Mouse (Mus musculus) kidney, postnatal 36 days (tissue): Measurements from ENCODE around the gene Gm44805.

Source experiments
- DNase-seq, 2 experiments: peaks; one replicate each; pipeline ENCODE4 v3.0.0; 2021 to 2022; ENCODE audit warnings: mixed read lengths in 2 of 2

Gene Gm44805

DNA sequence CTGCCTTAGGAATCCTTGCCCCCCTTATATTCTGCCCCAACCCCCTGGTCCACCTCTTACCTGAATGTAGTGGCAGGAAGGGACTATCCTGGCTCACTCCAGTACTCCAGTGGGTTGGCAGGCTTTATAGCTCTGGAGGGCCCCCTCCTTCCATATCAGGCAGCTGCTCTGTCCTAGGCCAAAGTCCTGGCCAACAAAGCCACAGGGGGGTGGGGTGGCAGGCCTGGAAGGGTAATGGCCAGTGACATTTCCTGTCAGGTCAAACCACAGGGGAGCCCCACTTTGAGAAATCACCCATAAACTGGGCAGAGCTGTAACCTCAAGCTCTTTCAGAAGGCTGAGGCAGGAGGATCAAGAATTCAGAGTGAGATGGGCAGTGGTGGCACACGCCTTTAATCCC lies 4.6 kb downstream of the Gm44805 start:
- DNase-seq, result peak in 1 of 2 experiments; percentile 30

DNA sequence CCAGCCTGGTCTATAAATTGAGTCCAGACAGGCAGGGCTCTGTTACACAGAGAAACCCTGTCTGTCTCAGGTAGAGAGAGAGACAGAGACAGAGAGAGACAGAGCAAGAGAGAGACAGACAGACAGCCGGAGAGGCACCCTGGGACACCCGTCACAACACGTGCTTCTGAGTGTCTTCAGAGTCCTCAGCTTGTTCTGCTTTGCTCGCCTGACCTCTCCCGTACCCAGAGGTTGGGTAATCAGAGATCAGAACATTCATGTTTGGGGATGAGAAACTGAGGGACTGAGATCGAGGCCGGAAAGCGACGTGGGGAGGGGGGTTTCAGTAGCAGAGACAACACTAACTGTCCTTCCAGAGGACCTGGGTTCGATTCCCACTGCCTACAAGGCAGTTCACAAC lies 5.4 kb downstream of the Gm44805 start:
- DNase-seq, result no peak

DNA sequence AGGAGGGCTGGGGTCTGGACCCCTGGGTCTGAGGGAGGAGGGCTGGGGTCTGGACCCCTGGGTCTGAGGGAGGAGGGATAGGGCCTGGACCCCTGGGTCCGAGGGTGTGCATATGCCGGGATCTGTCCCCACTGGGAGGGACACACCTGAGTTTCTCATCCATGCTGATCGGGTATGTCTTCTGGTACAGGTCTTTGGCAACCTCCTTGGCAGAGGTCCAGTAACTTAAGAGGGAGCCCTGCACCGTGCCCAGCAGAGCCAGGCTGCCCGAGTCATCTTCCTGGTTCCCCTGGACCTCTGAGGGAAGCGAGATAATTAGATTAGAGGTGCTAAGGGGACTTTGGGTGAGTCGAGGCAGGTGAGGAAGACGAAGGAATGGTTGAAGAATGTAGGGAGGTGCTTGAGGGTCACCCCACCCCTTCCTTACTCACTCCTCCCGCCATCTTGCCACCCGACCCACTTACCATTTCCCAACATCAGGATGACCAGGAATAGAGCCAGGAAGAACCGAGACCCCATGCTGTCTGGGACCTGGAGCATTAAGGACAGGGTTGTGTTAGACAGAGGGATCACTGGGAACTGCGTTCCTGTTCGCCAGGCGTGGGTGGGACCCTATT lies 8.0 kb downstream of the Gm44805 start:
- no peak for DNase-seq

DNA sequence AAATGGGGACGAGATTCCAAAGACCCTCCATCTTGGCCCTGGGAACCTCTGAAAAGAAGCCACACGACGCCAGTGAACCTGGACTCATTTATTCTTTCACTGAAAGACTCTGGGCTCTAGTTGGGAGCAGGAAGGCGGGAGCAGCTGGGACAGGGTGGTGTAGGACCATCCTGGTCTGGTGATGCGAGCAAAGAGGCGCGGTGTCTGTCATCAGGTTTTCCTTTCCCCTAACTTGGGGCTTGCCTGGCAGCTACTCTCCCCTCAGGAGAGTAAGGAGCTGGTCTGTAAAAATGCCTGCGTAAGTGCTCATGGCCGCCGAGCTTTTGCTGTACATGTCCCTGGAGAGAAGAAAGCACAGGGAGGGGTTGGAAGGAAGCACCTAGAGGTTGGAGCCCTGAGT lies 9.7 kb downstream of the Gm44805 start:
- no peak for DNase-seq

DNA sequence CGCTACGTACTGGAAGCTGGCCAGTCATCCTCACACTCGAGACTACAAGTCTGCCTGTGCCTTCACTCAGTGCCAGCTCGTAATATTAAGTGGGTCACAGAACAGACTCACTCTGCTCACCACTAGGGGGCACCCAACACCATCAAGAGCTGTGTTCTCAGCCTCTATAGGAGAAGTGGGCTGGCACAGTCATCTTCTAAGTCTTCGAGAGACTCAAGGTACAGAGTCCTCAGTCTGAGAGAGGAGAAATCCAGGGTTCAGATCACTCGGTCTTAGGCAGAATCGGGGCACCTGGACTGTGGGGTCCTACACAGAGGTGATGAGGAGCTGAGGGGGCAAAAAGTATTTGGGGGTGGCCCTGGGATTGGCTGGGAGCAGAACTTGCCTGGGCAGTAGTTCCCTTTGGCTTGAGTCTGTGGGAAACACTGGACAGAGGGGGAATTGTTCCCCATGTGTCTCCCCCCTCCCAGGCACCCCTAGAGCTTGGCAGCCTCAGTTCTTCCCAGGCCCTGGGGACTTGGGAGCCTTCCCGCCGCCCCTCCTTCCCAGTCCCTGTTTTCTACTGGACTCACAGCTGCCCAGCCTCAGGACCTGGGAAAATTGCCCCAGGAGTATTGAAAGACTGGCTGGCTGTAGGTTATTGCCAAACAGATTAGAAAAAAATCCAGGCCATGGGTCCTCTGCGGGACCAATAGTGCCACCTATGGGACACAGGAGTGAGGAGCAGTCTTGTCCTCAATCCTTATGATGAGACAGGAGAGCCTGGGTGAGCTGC lies 12.1 kb downstream of the Gm44805 start:
- peak; percentile 96 to 98 for DNase-seq

DNA sequence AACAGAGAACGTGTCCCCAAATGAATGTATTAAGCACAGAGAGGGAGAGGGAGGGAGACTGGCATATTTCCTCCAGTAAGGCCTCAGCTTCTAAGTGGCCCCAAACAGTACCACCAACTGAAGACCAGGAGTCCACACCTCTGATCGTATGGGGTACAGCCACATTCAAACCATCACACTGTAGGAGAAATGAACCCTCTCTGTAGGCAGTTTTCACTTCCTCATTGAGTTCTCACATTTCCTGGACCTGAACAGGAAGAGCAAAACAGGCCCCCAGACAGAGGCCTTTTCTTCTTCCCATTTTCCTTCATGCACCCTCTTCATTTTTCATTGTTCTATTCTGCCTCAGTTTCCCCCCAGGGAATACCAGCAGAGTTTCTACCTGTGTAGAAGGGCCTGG lies 13.8 kb downstream of the Gm44805 start:
- DNase-seq, result no peak

DNA sequence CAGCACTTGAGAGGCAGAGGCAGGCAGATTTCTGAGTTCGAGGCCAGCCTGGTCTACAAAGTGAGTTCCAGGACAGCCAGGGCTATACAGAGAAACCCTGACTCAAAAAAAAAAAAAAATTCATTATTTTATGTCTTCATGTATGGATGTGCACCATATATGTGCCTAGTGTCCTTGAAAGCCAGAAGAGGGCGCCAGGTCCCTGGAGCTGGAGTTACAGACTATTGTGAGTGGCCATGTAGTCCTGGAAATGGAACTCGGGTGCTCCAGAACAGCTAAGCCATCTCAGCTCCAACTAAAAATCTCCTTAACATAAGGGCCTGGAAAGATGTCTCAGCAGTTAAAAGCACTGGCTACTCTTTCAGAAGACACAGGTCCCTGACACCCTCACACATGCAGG lies 14.5 kb downstream of the Gm44805 start:
- peak in 1 of 2 experiments; percentile 45 for DNase-seq

DNA sequence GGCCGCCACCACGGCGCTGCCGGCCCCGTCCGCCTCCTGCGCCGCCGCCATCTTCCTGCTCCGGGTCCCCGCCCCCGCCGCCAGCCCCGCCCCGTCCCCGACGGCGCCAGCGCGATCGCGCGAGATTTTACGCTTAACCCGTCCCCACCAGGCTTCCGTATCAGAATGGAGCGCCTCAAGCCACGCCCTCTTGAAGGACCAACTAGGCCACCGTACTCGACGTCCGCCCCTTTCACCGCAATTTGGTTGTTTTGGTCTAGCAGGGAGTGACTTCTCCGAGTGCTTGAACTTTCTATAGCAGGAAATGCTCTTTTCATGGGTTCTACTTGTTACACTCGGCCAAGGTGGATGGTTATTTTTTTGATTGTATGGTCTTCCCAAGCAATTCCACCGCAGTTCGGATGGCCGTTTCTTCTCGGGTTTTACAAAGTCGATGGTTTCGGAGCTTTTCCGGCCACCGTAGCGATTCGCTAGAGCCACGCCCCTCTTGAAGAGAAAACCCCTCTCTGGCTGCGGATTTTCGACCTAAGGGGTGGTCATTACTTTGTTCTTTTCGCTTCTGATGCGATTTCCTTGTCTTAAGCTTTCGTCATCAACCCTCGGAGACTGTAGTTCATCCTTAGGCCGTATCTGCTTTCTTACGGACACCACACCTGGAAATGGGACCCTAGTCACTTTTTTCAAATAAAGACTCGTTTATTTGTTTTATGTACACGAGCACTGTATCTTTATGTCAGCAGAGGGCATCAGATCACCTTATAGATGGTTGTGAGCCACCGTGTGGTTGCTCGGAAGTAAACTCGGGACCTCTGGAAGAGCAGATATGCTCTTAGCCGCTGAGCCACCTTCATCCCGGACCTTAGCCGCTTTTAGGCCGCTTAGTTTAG lies 16.0 kb downstream of the Gm44805 start, which contains the start of gene Clptm1:
Clptm1 (minus strand) TSS at position 79 of the 887 bp plus-strand sequence.
- peak; percentile 97 to 98 for DNase-seq

DNA sequence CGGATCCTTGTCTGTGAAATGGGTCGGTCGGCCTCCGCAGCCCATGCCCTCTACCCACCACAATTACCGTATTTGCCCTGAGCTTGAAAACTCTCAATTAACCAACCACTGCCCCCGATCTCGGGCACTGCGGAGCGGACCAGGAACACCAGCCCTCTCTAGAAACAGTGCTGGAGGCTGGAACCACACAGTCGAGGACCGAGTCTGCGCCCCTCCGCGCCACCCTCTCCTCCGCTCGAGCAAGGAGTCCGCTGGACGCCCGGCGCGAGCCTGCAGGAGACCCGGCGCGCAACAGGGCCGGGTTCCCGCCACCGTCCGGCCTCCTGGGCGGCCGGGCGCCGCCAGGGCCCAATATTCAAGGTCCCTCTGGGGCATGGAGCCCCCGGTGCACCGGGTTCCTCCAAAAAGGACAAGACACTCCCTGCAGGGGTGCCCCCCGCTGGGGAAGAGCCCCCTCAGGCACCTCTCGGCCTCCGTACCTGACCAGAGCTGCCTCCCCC lies 16.7 kb downstream of the Gm44805 start:
- no peak for DNase-seq

DNA sequence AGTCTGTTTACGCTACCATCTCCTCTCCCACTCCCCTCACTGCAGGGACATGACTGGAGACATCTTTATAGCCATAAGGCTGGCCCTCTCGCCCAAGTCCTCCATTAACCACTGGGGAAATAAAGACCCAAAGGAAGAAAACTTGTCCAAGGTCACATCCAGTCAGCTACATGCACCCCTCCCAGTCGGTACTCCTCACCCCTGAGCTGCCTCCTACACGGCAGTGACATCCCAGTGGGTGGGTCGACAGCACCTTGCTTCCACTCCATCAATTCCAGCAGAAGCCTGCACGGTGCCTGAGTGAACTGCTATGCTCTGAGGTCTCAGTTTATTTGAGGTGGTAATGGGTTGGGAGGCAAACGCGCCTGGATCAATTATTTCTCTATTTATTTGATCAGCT lies 17.3 kb downstream of the Gm44805 start:
- DNase-seq, result no peak

DNA sequence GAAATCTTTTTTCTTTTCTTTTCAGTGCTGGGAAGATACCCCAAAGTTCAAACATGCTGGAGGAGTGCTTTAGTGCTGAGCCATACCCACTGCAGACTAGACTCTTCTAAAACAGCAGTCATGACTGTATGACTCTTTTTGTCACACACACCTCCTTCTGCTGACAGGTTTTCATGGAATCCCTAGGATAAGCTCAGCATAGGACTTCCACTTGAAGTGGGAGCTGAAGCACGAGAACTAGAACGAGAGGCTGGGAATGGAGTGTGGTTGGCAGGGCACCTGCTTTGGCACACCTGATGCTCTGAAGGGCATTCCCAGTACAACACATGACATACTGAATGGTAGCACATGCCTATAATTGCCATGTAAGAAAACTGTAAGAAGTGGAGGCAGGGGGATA lies 28.6 kb downstream of the Gm44805 start:
- no peak for DNase-seq

DNA sequence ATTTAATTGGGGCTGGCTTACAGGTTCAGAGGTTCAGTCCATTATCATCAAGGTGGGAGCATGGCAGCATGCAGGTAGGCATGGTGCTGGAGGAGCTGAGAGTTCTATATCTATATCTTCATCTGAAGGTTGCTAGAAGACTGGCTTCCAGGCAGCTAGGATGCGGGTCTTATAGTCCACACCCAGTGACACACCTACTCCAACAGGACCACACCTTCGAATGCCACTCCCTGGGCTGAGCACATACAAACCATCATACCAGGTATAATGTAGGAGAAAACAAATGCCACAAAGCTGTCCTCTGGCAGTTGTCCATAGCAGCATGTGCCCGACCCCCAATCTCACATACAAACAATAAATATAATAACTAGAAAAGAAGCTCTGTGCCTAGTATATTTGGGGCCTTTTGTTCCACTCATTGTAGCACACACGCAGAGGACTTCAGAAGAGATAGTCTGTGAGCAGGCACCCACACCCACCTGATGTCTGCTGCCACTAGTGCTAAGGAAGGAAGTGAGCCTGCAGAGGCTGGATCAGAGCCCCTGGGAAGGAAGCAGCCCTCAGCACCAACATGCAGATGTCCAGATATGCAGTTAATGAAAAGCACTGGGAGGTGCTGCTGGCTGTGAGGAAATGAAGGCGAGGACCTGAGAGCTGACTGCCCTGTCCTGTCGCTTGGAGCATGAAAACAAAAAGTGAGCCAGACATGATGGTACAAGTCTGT lies 30.0 kb downstream of the Gm44805 start:
- peak; percentile 38 to 58 for DNase-seq

DNA sequence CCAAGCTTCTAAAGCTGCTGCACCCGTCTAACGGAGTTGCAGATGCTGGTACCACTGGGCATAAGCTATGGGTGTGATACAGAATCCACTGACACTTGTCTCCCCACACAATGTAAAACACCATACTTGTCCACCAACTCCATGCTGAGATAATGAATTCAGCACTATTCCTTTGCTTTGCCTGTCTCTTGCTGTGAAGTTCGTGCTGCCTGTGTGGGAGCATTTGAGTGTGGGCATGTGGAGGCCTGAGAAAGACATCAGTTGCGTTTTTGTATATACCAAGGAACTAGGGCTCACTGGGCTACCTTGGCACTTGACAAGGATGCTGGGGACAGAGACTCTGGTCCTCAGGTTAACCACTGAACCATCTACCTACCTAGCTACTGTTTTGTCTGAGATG lies 40.0 kb downstream of the Gm44805 start:
- no peak for DNase-seq

DNA sequence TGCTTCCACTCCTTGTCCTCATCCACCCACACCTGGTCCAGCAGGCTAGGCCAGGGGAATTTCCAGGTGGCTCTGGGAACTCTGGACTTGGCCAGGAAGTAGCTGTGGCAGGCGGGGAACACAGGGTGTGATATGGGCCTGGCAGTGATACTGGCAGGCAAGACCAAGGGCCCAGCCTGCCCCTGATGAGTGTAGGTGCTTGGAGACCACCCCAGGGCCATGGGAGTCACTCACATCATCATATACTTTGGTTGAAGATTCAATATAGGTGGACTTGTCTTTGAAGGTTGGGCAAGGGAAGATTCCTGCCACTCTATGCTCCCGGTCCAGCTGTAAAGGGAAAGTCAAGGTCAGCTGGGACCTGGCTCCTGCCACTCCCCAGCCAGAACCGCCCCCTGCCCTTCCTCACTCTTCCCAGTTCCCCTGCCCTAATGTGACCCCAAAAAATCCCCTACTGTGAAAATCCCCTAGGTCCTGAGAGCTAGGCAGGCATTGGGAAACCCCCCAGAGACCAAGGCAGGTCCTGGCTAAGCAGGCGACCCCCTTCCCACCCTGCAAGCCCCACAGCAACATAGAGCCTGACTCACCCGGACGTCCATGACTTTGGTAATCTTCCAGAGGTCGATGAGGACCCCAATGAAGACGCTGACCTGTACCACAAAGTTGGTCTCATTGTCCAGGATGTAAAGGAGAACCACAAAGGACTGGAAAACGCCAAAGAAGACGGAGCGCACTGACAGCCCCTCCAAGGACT lies 46.0 kb downstream of the Gm44805 start:
- no peak for DNase-seq

DNA sequence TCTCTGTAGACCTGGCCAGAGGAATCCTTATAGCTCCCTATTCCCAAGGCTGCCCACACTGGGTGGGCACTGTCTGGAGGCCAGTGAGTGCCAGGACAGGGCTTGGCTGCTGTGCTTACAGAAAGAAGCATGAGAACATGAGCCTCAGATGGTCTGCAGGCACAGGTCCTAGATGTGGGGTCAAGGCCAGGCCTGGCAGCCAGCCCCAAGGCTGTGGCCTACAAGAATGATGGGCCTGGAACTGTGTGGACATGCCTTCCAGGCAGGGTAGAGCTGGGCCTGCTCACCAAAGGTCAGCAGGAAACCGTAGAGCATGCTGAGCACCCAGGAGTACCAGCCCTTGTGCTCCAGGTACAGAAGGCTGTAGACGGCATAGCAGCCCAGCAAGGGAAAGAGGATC lies 46.6 kb downstream of the Gm44805 start:
- DNase-seq, result no peak

DNA sequence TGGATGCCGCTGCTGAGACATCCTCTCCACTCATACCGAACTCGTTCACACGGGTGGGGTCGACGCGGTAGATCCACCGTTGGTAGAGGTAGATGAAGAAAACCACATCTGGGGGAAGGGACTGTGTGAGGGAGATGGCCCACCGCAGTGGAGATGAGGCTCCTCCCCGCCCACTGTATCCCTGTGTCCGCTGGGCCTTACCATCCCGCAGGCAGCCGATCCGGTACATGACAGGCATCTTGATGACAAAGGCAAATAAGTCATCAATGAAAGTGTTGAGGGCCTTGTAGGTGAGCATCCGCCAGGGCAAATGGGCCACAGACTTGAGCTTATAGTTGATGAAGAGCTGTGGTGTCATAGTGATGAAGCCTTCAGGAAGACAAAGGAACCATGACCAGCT lies 47.4 kb downstream of the Gm44805 start:
- DNase-seq, result no peak

DNA sequence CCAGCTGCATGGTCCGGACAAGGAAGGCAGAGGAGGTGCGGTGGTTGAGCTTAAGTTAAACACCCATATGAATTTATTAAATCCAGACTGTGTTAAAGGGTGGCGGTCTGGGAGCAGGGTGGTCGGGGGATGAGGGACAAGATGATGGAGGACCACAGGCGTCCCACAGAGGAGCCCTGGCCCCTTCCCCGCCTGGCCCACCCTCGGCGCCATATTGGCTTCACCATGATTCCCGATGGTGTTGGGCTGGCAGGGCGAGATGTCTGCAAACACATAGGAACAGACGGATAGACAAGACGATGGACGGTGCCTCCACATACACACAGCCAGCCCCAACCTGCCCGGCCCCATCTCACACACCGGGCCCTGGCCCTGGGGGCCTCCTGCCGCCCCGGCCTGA lies 48.0 kb downstream of the Gm44805 start:
- DNase-seq, result no peak

DNA sequence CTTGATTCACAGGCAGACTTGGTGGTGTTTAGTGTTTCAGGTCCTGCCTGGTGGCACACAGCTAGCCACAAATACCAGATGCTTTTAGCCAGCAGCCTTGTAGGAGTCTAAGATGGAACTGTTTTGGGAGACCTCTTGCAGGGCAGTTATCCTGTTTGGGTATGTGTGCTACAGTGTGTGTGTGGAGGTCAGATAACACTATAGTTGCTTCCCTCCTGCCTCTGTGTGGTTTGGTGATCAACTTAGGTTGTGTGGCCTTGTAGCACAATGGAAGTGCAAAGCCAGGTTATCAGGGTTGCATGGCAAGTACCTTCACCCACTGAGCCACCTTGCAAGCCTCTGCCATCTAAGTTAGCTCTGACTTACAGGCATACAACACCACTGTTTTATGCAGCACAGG lies 48.5 kb downstream of the Gm44805 start:
- DNase-seq, result no peak

DNA sequence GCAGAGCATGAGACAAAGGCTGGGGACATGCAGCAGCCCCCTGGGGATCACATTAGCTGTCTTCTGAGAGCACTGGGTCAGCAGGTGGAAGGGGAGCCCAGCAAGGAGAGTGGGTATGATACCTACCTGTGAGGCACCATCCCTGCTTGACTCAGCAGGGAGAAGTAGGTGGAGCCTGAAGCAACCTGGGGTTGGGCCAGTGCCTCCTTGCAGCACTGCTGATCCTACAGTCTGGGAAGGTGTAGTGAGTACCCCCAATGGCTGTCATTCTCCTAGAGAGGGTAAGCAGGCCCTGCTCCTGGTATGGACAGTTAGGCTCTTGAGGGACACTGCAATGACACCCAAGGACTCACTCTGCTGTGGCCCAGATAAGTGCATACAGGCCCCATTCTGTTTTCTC lies 48.9 kb downstream of the Gm44805 start:
- DNase-seq, result no peak

DNA sequence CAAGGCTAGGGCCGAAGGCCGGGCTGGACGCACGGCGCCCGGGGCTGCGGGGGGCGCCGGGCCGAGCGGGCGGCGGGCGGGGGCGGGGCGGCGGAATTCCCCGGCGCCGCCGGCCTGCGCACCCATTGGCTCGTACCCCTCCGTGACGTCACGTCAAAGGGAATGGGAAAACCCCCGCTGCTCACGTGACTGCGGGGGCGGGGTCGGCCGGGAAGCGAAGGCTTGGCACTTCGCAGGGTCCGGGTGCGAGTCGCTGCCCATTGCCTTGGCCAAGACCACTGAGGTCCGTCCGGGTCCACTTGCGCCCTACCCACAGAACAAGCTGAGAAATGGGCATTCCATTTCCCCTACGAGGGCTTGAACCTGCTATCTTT lies 51.9 kb downstream of the Gm44805 start, which contains the start of gene Relb:
Relb (minus strand) TSS at position 78 of the 374 bp plus-strand sequence.
- DNase-seq, result peak; percentile 92 to 97

DNA sequence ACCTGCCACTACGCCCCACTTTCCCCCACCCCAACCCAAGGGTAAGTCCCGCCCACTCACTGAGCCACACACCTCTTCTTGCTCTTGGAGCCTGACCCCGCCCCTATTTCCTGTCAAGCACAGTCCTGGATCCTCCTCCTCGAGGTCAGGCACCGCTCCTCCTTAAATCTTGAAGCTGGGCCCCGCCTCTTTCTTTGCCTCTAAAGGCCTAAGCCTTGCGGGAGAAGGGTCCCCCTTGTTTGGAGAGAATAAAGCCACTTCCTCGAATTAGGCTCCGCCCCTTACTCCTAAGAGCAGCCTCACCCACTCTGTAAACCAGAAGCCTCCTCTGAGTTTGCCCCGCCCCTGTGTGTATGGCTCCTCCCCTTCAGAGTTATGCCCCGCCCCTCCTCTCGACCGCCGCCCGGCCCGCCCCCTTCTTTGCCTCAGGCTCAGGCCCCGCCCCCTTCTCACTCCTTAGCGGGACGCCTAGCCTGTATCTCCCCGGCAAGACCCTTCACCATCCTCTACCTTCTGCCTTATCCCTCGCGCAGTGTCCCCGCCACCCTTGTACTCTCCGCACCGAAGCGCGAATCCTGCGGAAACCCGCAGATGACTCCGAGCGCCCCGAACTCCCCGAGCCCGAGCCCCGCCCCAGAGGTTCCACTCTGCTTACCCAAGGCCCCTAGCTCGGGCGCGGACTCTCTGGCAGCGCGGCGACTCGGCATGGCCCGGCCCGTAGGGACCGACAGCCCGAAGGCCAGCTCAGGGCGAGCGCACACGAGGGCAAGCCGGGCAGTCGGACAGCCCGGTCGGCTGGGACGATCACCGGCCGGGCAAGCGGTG lies 52.5 kb downstream of the Gm44805 start:
- peak; percentile 98 to 99 for DNase-seq
